Mouse (Mus musculus) lung, adult 2 months (tissue): Measurements from ENCODE around the gene Dst. TPM values are rescaled to one million over a fixed set of nuclear protein-coding genes. Genes with fewer than 3 reads are reported as not detected.

ENCODE experiments used
- DNase-seq: peaks from one replicate; pipeline ENCODE4 v3.0.0; 2022
- H3K4me1 ChIP-seq: fragments of 200-500 bp; 2 replicates; pipeline ENCODE4 v1.6.1; 2011; ENCODE audit warnings: low read length; ENCODE audit not compliant: control insufficient read depth, insufficient read depth
- H3K4me3 ChIP-seq: fragments of 200-500 bp; replicated peaks from 2 replicates; pipeline ENCODE3; 2011; ENCODE audit warnings: low read depth, mild to moderate bottlenecking, control low read depth, low read length; ENCODE audit errors: extremely low read depth
- CTCF ChIP-seq: fragments of 200-500 bp; IDR thresholded peaks from 2 replicates; pipeline ENCODE4 v1.5.1; 2011; ENCODE audit warnings: mild to moderate bottlenecking, low read length, control low read depth; ENCODE audit not compliant: insufficient read depth
- POLR2A ChIP-seq: fragments of 200-500 bp; IDR thresholded peaks from 2 replicates; pipeline ENCODE4 v1.6.1; 2011; ENCODE audit warnings: low read depth, mild to moderate bottlenecking, control low read depth, low read length, borderline replicate concordance; ENCODE audit errors: extremely low read depth
- WGBS: fragments of 180-500 bp; shearing (Covaris S2); methylation state at CpG from one replicate; pipeline ENCODE4 v1.1.7; 2018; 5-methylcytosine and 5-hydroxymethylcytosine counted together
- polyA plus RNA-seq: library from polyadenylated mRNA; depleted of rRNA; stranded (reverse); fragments of >200 nt; gene quantifications from 2 replicates; pipeline ENCODE4 v1.2.3, GENCODE M21; 2012

The Dst gene
- polyA plus RNA-seq, 1 experiment = 55.4 TPM

DNA sequence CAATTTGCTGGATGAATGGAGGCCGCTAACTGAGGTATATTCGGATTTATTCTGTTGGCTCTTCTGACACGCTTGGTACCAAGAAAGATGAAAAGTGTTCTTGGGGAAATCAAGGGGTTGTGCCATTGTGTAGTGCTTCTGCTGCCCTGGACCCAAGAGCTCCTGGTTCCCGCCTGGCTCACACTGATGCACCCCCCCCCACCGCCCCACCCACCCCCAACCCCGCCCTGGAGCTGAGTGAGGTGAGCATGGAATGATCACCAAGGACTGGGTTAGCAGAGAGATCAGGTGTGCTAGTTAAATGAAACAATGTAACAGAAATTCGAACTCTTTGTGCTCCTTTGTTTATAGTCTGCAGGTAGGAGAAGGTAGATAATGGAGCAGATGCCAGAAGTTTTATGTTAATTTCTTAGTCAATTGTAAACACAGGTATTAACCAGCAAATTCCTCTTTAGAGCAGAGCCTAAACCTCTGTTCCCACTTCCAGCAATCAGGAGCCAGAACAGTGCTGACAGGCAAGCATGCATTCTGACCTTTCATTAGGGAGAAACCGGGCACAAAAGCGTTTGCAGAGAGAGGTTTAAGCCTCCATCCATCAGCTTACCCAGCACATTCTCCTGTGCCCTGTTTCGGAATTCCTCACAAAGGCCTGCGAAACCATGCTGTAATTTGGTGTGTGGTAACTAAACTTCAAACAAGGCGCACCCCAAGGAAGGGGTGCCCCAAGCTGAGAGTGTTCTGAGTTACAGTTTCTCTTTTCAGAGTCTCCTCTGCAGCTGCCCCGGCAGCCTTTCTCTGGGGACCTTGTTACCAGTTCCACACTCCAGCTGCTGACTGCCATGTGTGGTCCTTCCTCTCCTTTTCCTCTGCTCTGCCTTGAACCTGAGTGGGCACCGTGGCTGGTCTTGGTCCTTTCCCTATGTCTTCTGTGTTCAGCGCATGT is 166.5 kb downstream of the Dst start:
- TF ChIP-seq POLR2A = no peak
- TF ChIP-seq CTCF = no peak
- 61% methylated on average over 15 of the region's 15 CpGs for WGBS
- DNase-seq = no peak
- Histone ChIP-seq H3K4me3 (no peak overlapping the region), H3K4me1 (peaks cover 2% of the 10 kb centered on the region; the same call in 1 of the 2 replicates)

DNA sequence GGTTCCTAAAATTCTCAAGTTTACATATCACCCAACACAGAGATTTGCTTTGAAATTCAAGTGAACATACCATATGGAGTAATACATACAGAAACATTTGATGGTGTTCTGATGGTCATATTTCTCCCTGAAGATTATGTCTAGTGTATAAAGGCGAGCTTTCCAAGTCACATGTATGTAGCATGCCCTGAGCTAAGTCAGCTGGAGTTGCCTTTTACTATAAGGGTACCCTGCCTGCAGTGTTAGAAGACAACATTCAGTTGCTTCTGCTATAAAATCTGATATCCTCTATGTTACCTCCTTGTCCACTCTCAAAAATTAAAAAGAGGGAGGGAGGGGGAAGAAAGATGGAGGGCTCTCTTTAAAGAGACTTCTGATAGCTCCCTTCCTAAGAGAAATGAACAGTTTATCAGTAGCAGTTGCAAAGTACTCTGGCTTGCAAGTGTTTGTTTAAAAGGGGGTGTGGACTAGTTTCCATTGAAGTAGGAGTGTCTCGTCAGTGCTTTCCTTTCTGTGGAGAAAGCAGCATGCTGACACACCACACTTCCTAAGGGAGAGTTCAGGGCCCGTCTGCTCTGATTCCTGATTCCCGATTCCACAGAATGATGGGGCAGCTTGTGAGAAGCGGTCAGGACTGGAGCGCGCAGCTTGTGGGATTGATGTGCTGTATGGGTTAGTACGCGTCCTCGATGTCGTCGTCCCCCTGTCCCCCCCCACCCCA is 168.8 kb downstream of the Dst start:
- no peak for DNase-seq
- Histone ChIP-seq H3K4me3 (peak overlapping the region; percentile 11), H3K4me1 (peaks cover 2% of the 10 kb centered on the region; the same call in 1 of the 2 replicates)
- WGBS = 12% methylated on average over 12 of the region's 12 CpGs
- TF ChIP-seq POLR2A (no peak), CTCF (no peak)

DNA sequence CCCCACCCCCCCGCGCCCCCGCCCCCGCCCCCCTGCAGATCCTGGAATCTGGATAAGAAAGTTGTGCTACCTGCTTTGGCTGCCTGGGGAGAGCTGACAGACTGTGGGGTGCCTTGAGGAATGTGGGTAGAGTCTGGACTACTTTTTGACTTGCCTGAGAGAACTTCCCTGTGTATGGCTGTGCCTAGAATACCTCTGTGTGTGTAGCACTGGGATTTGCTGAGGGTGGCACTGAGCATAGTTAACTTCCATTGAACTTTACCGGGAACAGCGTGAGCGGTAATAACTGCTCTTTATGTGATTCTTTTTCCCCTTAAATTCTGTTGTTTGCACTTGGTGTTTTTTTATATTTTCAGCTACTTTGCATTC is 169.4 kb downstream of the Dst start:
- TF ChIP-seq POLR2A (no peak), CTCF (no peak)
- Histone ChIP-seq H3K4me1 (peaks cover 2% of the 10 kb centered on the region; the same call in 1 of the 2 replicates), H3K4me3 (no peak overlapping the region)
- WGBS = 29% methylated on average over 7 of the region's 7 CpGs
- no peak for DNase-seq

DNA sequence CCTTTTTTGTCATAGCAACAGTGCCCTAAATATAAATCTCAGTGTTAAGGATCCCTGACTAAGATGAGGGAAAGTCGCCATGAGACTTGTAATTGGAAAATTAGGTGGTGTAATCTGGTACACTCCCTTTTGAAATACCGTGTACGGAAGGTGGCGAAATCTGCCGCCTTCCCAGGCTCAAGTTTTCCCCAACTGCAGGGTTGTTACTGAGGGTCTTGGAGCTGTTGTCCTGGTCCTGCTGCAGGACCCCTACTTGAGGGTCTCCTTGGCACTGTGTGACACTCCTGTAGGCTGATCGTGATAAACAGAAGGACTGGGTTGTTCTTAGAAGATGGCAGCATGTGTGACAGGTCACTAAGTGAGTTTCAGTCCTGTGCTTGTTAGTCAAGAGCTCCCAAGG is 169.9 kb downstream of the Dst start:
- peaks cover 2% of the 10 kb centered on the region; the same call in 1 of the 2 replicates for H3K4me1 ChIP-seq
- TF ChIP-seq POLR2A (no peak), CTCF (no peak)
- DNase-seq = no peak
- H3K4me3 ChIP-seq = no peak overlapping the region
- WGBS = 82% methylated on average over 6 of the region's 6 CpGs

DNA sequence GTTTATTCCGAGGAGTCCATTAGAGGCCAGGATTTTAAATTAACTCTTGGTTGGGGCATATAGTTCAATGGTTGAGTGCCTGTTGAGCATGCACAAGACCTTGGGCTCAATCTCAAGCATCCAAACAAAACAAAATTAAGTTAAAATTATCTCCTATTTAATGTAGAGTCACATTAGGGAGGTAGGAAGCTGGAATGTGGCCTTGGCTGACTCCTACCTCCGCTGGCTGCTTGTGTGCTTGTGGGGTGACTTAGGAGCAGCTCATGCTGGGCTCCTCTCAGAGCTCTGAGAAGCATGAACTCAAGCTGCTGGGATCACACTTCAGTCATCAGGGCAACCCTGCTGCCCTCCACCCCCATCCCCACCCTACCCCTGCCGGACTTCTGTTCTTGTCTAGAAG is 181.0 kb downstream of the Dst start:
- no peaks in the 10 kb centered on the region for H3K4me1 ChIP-seq
- no peak for DNase-seq
- 89% methylated on average over 3 of the region's 3 CpGs for WGBS
- no peak overlapping the region for H3K4me3 ChIP-seq
- no peak for TF ChIP-seq POLR2A
- no peak for TF ChIP-seq CTCF

DNA sequence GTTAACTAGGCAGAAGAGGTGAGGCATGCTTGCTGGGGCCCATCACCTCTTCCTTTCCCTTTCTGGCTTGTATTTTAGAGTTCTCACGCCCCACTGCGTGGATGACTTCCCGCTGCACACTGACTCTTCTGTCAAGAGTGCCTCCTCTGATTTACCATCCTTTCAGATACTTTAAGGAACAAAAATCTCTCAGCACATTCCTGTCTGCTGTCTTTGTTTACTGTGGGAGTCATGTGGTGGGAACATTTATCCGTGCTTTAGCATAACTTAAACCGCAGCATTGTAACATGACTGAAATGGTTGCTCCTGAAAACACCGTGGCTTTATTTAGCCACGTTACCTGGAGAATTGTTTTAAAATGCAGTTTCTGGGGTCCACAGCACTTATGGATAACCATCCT is 182.7 kb downstream of the Dst start:
- DNase-seq = no peak
- 62% methylated on average over 7 of the region's 7 CpGs for WGBS
- Histone ChIP-seq H3K4me1 (no peaks in the 10 kb centered on the region; the same call in 1 of the 2 replicates), H3K4me3 (no peak overlapping the region)
- no peak for TF ChIP-seq POLR2A
- no peak for TF ChIP-seq CTCF

DNA sequence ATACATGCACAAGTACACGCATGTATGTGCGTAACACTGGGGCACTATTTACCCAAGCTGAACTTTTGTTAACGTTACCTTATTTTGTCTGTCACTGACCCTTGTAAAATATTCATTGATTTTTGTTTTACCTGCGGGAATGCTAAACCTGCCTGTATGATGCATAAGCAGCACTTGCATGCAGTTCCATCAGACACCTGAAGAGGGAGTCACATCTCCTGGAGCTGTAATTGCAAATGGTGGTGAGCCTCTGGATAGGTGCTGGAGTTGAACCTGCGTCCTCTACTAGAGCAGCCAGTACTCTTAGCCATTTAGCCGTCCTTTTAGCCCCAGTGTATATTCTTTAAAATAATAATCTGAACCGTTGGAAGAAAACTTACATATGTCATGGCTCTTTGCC is 185.6 kb downstream of the Dst start:
- no peak for DNase-seq
- Histone ChIP-seq H3K4me1 (no peaks in the 10 kb centered on the region; the same call in 1 of the 2 replicates), H3K4me3 (no peak overlapping the region)
- 92% methylated on average over 7 of the region's 7 CpGs for WGBS
- TF ChIP-seq CTCF = 0 out of 2 replicates have a peak, but pooled peaks have one; percentile 5
- TF ChIP-seq POLR2A = no peak

DNA sequence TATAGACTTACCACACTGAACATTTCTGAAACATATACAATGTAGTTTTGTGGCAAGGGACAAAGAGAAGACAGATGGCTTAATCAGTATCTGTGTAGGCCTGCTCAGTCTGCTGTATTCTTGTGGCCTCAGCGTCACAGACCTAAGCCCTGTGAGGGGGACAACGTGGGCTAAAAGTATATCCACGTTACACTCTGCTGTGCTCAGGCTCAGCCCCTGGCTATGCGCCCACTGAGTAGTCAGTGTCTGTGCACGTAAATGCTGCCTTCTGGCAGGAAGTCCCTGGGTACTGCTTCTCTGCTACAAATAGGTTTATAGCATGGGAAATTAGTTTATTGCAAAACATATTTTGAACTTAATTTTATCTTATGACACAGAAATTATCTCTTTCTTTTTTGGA is 186.3 kb downstream of the Dst start:
- H3K4me3 ChIP-seq = no peak overlapping the region
- no peak for DNase-seq
- H3K4me1 ChIP-seq = no peaks in the 10 kb centered on the region; the same call in 1 of the 2 replicates
- TF ChIP-seq CTCF (no peak), POLR2A (no peak)
- WGBS = 48% methylated on average over 5 of the region's 5 CpGs

DNA sequence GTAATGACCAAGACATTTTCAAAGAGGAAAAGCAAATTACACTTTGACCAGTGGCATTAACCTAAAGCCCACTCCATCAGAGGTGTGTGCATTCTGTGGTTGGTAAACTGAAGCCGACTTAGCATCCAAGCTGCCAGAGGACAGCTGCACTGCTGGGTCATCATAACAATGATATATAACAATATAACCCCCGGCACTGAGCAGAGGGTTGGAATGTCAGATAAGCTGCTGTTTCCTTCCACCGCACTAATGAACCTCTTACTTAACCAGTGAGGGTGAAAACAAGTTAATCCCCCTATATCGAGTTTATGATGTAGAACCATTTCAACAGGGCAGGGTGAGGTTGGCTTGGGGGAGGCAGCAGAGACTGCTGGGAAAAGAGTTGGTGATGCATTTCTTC is 187.1 kb downstream of the Dst start:
- Histone ChIP-seq H3K4me1 (no peaks in the 10 kb centered on the region; the same call in 1 of the 2 replicates), H3K4me3 (no peak overlapping the region)
- 34% methylated on average over 4 of the region's 4 CpGs for WGBS
- TF ChIP-seq POLR2A (no peak), CTCF (no peak)
- DNase-seq = no peak
